Mouse (Mus musculus) T-cell, adult 2 months (primary cell): ENCODE results near the gene Mecom.

Source experiments
- DNase-seq: peaks from one replicate; pipeline ENCODE4 v3.0.0; 2022; ENCODE audit warnings: low spot score

Gene Mecom

GRCm38 (mm10) chr3:29957365-29958236, 590.2 kb downstream of the Mecom start:
- DNase-seq = no peak

DNA sequence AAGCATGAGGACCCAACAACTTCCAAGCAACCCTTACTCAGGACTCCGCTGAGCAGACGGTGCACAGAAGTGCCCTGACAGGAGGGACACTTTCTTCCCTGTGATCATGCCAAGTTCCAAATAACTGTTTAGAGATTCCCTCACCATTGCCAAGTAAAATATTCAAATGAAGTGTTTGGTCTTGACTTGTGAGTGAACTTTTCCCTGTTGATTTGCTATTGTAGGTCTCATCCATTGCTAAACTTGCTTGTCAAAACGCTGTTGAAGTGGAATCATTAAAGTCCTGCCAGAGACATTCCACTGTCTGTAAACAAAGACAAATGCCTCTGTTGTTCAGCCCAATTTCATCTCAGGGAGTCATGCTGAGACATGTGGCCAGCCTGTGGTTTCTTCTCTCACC, 594.5 kb downstream of the Mecom start:
- DNase-seq = no peak

DNA sequence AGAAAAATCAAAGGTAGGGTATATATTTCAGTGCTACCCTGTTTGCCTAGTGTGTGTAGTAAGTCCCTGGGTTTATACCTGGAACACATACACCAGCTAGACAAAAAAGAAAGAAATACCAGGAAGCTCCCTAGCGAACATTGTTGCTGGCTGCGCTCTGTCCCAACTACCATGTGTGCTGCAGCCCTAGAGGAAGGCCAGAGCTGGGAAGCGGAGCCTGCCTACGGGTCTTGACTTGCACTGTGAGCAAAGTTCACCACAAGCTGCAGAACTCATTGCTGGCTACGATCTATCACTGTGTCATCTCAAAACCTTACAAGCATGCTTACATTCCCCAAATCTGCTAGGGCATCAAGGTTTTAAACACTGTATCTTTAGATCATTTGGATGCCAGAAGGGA, 597.0 kb downstream of the Mecom start:
- no peak for DNase-seq

DNA sequence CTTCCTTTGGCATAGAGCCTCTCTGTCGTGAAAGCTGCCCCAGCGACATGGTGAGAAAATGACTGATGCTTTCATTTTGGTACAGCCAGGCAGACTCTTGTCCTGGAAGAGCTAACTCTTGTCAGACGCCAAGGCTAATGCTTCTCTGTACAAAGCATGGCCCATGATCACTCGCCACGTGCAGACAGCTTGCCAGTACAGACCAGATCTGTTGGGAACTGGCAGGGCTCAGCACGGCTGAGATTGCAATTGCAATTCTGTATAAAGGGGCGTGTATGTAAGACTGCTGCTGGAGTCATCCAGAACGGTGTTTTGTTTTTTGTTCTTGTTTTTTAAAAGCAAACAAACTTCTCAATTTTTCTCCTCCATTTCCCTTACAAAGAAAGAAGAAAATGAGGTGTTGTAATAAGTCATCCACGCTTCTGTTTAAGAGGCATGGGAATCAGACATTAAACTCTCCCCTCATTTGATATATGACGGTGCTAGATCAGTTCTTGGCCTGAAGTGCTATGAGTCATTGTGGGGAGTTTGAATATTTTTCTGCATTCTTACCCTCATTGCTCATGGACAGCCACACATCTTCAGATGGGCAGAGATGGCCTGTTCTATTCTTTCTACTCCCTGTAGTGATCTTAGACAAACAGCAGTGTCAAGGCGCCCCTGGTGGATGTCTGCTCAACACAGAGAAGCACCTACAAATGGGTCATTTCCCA, 644.1 kb downstream of the Mecom start:
- DNase-seq = no peak
